15 mouse cellular contexts compared by ENCODE assay signal in genomic region chr5:74739435-74739834, GRCm38 (mm10). TPM values are rescaled to one million over a fixed set of nuclear protein-coding genes. Genes with fewer than 3 reads are reported as not detected.
DNase-seq lines count a peak whose midpoint lies in the region; ATAC-seq and TF ChIP-seq lines count a peak whose summit lies in the region.
"Had no signal": no experiment of that assay in that cellular context is flagged by ENCODE, and none has a peak within 500 bp of the region (broad histone marks: within the 10 kb centered on the region; RNA-seq: fewer than 3 reads in every experiment).

No protein-coding gene starts in this region.

- H3K27ac ChIP-seq in kidney, postnatal 0 days: no peak overlapping the region
- H3K27ac ChIP-seq: stomach, embryonic 15.5 days had no signal

- H3K27me3 ChIP-seq in kidney, postnatal 0 days (ENCODE audit: insufficient read depth, low read length): no peaks in the 10 kb centered on the region
- H3K27me3 ChIP-seq: stomach, embryonic 15.5 days had no signal

- no peak overlapping the region for H3K9ac ChIP-seq in kidney, postnatal 0 days (ENCODE audit: low read depth, low read length)
- H3K9ac ChIP-seq: stomach, embryonic 15.5 days had no signal

- H3K9me3 ChIP-seq in kidney, postnatal 0 days (replicated peaks; ENCODE audit: low read length): no peaks in the 10 kb centered on the region
- H3K9me3 ChIP-seq: stomach, embryonic 15.5 days had no signal

- no peak for ATAC-seq in kidney, postnatal 0 days (replicated peaks; ENCODE audit: low FRiP score, low read depth)

- no peaks in the 10 kb centered on the region for H3K4me1 ChIP-seq in kidney, postnatal 0 days (replicated peaks; ENCODE audit: insufficient read depth, low read length)

- H3K4me3 ChIP-seq in kidney, postnatal 0 days (replicated peaks; ENCODE audit: low read depth, low read length): no peak overlapping the region
- H3K4me3 ChIP-seq: erythroblast, embryonic 14.5 days; stomach, embryonic 15.5 days had no signal

- no peaks in the 10 kb centered on the region for H3K36me3 ChIP-seq in kidney, postnatal 0 days (ENCODE audit: insufficient read depth, low read length)
- H3K36me3 ChIP-seq: stomach, embryonic 15.5 days had no signal

- no peak for TF ChIP-seq CTCF in kidney, postnatal 0 days (IDR thresholded peaks at IDR 0.05; ENCODE audit: low read depth)

- DNase-seq in embryo, embryonic 10.5 days (ENCODE audit: low spot score): peak; percentile 53
- no peak for DNase-seq in embryo, embryonic 10 days (ENCODE audit: low spot score)
- DNase-seq in kidney, postnatal 0 days (ENCODE audit: low spot score): peak; percentile 31
- no peak for DNase-seq in kidney, adult 11 months
- peak; percentile 38 to 42 for DNase-seq in right cerebral cortex, postnatal 10 days (ENCODE audit: low spot score in 2 of 2)
- DNase-seq in right cerebral cortex, postnatal 25 days: no peak
- DNase-seq in cerebellum, adult 9-11 months: no peak
- DNase-seq in cerebellum, adult 8-10 months: no peak
- DNase-seq: cerebellum, adult 9-10 months; heart, adult 18-20 months; kidney, postnatal 14 days; liver; thymus, postnatal 25 days had no signal

- no peak overlapping the region for H3K4me2 ChIP-seq in kidney, postnatal 0 days (ENCODE audit: low read length)
- H3K4me2 ChIP-seq: stomach, embryonic 15.5 days had no signal

- 32% methylated on average over 12 of the region's 12 CpGs for WGBS in kidney, postnatal 0 days

RNA-seq across cellular contexts. Expression of gene Lnx1, which starts 36.7 kb away (rescaled TPM):
- polyA plus RNA-seq in kidney, postnatal 0 days (2015; fragmentation: Nextera tagmentation; extraction: Ambion mirVana): 3.5 and 3.9 TPM in 2 replicates
- polyA plus RNA-seq: erythroblast, embryonic 14.5 days had no signal

Comparison
In these comparisons a context has a peak if more than half of its experiments do, and no peak if none do; other contexts are left out.
1. DNase-seq: peak in embryo, embryonic 10.5 days (single experiment), kidney, postnatal 0 days (single experiment) and right cerebral cortex, postnatal 10 days (2 of 2); none in embryo, embryonic 10 days (single experiment), kidney, adult 11 months (single experiment), right cerebral cortex, postnatal 25 days (single experiment), cerebellum, adult 9-11 months (single experiment) and cerebellum, adult 8-10 months (single experiment).